Mouse (Mus musculus): Measurements from ENCODE around the gene Comtd1.

GRCm38 (mm10) chr14:21801624-21802023, 47.2 kb downstream of the Comtd1 start:
- TF ChIP-seq TAL1 (IDR thresholded peaks at IDR 0.05; ENCODE audit: low read length) (no peak), GATA1 (IDR thresholded peaks at IDR 0.05; ENCODE audit: low read length) (no peak)
